Mouse (Mus musculus) megakaryocyte-erythroid progenitor cell, adult 5 weeks (primary cell): Measurements from ENCODE around the gene Stk38. TPM values are rescaled to one million over a fixed set of nuclear protein-coding genes. Genes with fewer than 3 reads are reported as not detected.

ENCODE experiments used
- polyA plus RNA-seq: library from polyadenylated mRNA; stranded (reverse); fragments of >175 nt; gene quantifications from 2 replicates; pipeline ENCODE4 v1.2.3, GENCODE M21; 2012

Stk38 gene
- 95.7 and 104 TPM in 2 replicates for polyA plus RNA-seq

DNA sequence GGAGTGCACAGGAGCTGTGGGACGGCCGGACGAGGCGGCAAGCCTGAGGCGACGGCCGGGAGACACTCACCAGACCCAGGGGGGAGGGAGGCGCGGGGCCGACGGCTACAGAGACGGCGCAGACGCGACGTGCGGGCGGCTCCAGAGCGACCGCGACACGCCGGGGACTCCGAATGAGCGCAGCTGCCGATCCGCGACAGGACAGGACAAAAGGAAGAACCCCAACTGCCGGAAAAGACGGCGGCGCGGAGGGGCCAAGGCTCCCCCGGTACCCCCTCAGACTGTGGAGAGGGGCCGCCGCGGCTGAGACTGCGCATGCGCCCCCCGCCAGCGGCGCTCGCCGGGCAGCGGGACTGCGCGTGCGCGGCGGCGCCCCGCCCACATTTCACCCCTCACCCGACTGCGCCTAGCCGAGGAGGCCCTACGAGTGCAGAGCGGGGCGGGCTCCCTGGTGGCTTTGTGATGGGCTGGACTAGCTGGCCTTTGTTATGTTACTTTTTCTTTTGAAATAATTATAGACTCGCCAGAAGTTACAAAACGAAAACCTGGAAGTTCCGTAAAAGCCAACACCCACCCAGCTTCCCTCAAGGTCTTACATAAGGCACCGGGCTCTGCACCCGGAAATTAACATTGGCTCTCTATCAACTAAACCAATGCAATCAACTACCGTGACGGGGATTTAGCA is at the start of gene Stk38:
Gene Stk38 (minus strand): TSS at position 355 of the 685 bp plus-strand sequence.

DNA sequence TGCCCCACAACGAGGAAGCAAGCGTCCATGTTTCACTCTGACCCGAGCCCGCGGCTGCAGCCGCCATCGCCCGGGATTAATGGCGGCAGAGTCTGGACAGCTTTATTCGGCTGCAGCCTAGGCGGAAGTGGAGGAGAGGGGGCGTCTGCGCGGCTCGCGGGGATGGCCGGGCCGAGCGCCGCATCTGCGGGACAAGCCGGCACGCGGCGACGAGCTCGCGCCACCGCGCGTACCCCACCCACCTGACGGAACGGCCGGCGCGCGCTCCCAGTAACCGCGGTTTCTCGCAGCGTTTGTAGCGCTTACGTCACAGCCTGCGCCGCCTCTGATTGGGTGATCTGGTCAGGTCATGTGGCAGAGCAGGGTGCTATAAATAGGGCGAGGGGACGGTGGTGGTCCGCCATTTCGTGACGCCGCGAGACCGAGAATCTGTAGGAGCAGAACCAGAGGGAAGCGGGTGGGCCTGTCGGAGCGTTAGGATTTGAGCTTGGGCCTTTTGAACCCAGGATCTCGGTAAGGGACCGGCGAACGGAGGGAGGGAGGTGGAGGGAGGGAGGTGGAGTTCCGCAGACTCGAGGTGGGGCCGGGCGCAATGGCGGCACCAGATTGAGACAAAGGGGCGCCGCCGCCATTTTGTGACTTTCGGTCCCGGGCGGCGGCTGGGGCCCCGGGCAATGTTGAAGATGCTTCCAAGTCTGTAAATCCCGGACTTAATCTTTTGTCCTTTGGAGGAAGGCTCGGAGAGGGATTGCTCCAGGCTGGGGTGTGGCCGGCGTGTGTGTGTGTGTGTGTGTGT is 24.7 kb upstream of the Stk38 start, which contains the start of gene Srsf3:
Gene Srsf3 (plus strand): TSS at position 355 of the 796 bp plus-strand sequence.

DNA sequence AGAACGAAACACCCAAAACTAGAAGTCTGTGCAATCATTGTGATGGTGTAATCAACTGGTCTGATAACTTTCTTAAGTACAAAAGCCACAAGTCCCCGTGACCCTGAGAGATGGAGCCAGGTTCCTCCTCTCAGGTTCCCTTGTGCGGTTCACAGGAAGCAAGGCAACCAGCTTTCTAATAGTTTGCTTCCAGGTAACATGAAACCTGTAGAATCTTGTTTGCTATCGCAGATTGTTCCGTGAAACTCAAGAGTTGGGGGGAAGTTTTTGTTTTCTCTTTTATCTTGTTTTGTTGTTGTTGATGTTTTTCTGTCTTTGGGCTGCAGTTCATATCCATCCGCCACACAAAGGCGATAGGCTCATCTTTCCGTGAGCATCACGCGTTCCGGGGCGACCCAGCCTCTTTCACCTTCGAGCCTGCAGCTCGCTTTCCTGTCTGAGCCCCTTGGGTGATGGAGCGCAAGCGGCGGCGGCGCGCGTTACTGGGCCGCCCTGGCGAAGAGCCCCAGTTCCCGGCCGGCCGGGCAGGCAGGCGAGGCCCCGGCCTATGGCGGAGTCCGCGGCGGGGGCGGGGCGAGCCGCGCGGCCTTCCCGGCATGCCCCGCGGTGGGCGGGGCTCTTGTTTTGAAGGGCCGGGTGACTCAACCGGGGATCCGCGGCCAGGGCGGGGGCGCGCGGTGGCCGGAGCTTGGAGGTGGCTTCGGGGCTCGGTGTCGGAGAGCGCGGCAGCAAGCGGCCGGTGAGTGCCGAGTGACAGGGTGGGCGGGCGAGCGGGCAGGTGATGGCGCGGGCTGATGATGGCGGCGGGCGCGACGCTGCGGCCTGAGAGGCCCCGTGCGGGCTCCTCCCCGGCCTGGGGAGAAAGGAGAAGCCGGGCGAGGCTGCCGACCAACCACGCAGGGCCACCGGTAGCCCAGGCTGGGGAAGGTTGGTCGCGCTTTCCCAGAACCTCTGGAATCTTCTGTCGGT is 55.7 kb downstream of the Stk38 start, which contains the start of gene Kctd20:
Gene Kctd20 (plus strand): TSS at position 120 of the 969 bp plus-strand sequence.

DNA sequence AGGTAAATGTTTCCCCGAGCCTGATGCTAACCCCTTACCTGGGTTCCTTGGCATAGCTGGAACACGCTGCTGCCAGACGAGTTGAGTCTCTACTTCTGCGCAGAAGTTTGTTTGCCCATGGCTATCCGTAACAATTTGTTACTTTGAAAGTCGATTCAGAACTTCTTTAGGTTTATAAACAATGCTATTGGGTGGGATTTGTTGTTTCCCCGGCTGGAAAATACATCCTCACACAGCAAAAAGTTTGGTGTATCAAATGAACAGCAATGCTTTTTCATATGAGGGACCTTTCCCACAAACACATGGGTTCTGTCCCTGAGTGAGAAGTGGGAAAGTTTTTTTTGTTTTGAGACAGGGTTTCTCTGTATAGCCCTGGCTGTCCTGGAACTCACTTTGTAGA is 64.1 kb downstream of the Stk38 start, which contains the start of gene Pxt1:
Gene Pxt1 (minus strand): TSS at position 101 of the 400 bp plus-strand sequence.

Other genes starting within 250 kb of the Stk38 start
- gene Mapk13, start 238.7 kb downstream of the Stk38 start, polyA plus RNA-seq: 3.4 and 3.7 TPM in 2 replicates
- 44.8 and 52.3 TPM in 2 replicates for gene Brpf3, start 206.9 kb downstream of the Stk38 start, polyA plus RNA-seq
- 0.14 and 0.30 TPM in 2 replicates for gene Pnpla1, start 149.6 kb downstream of the Stk38 start, polyA plus RNA-seq
- gene 4930539E08Rik, start 92.7 kb downstream of the Stk38 start, polyA plus RNA-seq: 0.82 and 1.5 TPM in 2 replicates
- gene Pxt1, start 64.2 kb downstream of the Stk38 start, polyA plus RNA-seq: 0.37 and 1.4 TPM in 2 replicates
- gene Kctd20, start 56.0 kb downstream of the Stk38 start, polyA plus RNA-seq: 157 and 232 TPM in 2 replicates
- 124 and 163 TPM in 2 replicates for gene Srsf3, start 24.6 kb upstream of the Stk38 start, polyA plus RNA-seq
- gene Cdkn1a, start 83.0 kb upstream of the Stk38 start, polyA plus RNA-seq: 78.2 and 97.6 TPM in 2 replicates
- 293 and 320 TPM in 2 replicates for gene Rab44, start 106.2 kb upstream of the Stk38 start, polyA plus RNA-seq
- gene Cpne5, start 230.2 kb upstream of the Stk38 start, polyA plus RNA-seq: 22.8 and 30.5 TPM in 2 replicates